Mouse (Mus musculus) neural tube, embryonic 12.5 days (tissue): ENCODE results near the gene Nphs2. TPM values are rescaled to one million over a fixed set of nuclear protein-coding genes. Genes with fewer than 3 reads are reported as not detected.
A peak's percentile ranks its signal among the peaks of the same experiment; 100 is the strongest.

ENCODE experiments used
- ATAC-seq: fragments of 200-750 bp; cut with Nextera tagmentation; 2 replicates; pipeline ENCODE4 v1.8.0; 2017; ENCODE audit warnings: low read depth, mild to moderate bottlenecking, moderate TSS enrichment, moderate library complexity; ENCODE audit not compliant: low FRiP score
- H3K27ac ChIP-seq: fragments of 300-500 bp; sonication (generic); 2 replicates; pipeline ENCODE4 v1.5.1; 2016
- H3K27me3 ChIP-seq: fragments of 300-500 bp; sonication (generic); replicated peaks from 2 replicates; pipeline ENCODE4 v1.6.1; 2016; ENCODE audit warnings: mild to moderate bottlenecking
- H3K36me3 ChIP-seq: fragments of 300-500 bp; sonication (generic); 2 replicates; pipeline ENCODE4 v1.6.1; 2016; ENCODE audit warnings: mild to moderate bottlenecking
- H3K4me1 ChIP-seq: fragments of 300-500 bp; sonication (generic); 2 replicates; pipeline ENCODE4 v1.6.1; 2016
- H3K4me2 ChIP-seq: fragments of 300-500 bp; sonication (generic); replicated peaks from 2 replicates; pipeline ENCODE4 v1.6.1; 2016; ENCODE audit warnings: mild to moderate bottlenecking
- H3K4me3 ChIP-seq: fragments of 300-500 bp; sonication (generic); 2 replicates; pipeline ENCODE4 v1.5.1; 2016
- H3K9ac ChIP-seq: fragments of 300-500 bp; sonication (generic); 2 replicates; pipeline ENCODE4 v1.6.1; 2016; ENCODE audit warnings: mild to moderate bottlenecking
- H3K9me3 ChIP-seq: fragments of 300-500 bp; sonication (generic); 2 replicates; pipeline ENCODE4 v1.6.1; 2016; ENCODE audit warnings: mild to moderate bottlenecking
- WGBS: fragments of 180-500 bp; shearing (Covaris S2); methylation state at CpG from one replicate; pipeline ENCODE4 v1.1.7; 2016; 5-methylcytosine and 5-hydroxymethylcytosine counted together
- polyA plus RNA-seq: library from polyadenylated mRNA; unstranded; fragments of >200 nt; fragmentation: Nextera tagmentation; extraction: Ambion mirVana; gene quantifications from 2 replicates; pipeline ENCODE4 v1.2.1, GENCODE M21; 2016

Gene Nphs2
- polyA plus RNA-seq, 1 experiment from 2014 or later, result not detected

- no peaks in the 10 kb centered on the region for H3K4me1 ChIP-seq
- no peaks in the 10 kb centered on the region for H3K9me3 ChIP-seq
- 96% methylated on average over 6 of the region's 6 CpGs for WGBS
- no peak for ATAC-seq
- H3K4me3 ChIP-seq, result no peak overlapping the region
- no peak overlapping the region for H3K9ac ChIP-seq
- no peak overlapping the region for H3K4me2 ChIP-seq
- H3K27me3 ChIP-seq, result no peaks in the 10 kb centered on the region
- H3K36me3 ChIP-seq, result no peaks in the 10 kb centered on the region
- no peak overlapping the region for H3K27ac ChIP-seq
Observed at GRCm38 (mm10) chr1:156290016-156290415, 20.5 kb upstream of the Nphs2 start.

GRCm38 (mm10) chr1:156302911-156303749 is 7.4 kb upstream of the Nphs2 start, which contains the start of gene Tdrd5:
Gene Tdrd5, minus strand, starts transcription at chr1:156303664.
- Histone ChIP-seq H3K9me3 (no peaks in the 10 kb centered on the region), H3K27me3 (peaks cover 49% of the 10 kb centered on the region), H3K4me1 (peaks cover 6% of the 10 kb centered on the region; the same call in 1 of the 2 replicates), H3K4me2 (peak within 1 kb of the TSS; percentile 99), H3K27ac (no peak within 1 kb of the TSS), H3K9ac (peak within 1 kb of the TSS; percentile 50), H3K36me3 (no peaks in the 10 kb centered on the region), H3K4me3 (peak within 1 kb of the TSS; percentile 66)
- 1% methylated on average over 85 of the region's 85 CpGs for whole genome bisulfite sequencing
- peak; percentile 84 for ATAC-seq

GRCm38 (mm10) chr1:156308595-156308994 is 1.9 kb upstream of the Nphs2 start:
- Histone ChIP-seq H3K4me3 (no peak overlapping the region), H3K9me3 (no peaks in the 10 kb centered on the region), H3K27ac (no peak overlapping the region), H3K27me3 (peaks cover 50% of the 10 kb centered on the region), H3K9ac (no peak overlapping the region), H3K36me3 (no peaks in the 10 kb centered on the region), H3K4me2 (no peak overlapping the region), H3K4me1 (peaks cover 4% of the 10 kb centered on the region)
- 86% methylated on average over 1 of the region's 1 CpGs for WGBS
- no peak for ATAC-seq

GRCm38 (mm10) chr1:156323126-156323525 is 12.6 kb downstream of the Nphs2 start:
- Histone ChIP-seq H3K27ac (no peak overlapping the region), H3K4me3 (no peak overlapping the region), H3K36me3 (no peaks in the 10 kb centered on the region), H3K9ac (no peak overlapping the region), H3K4me2 (no peak overlapping the region), H3K4me1 (no peaks in the 10 kb centered on the region), H3K27me3 (no peaks in the 10 kb centered on the region), H3K9me3 (no peaks in the 10 kb centered on the region)
- ATAC-seq, result no peak
- 89% methylated on average over 9 of the region's 9 CpGs for WGBS

- Histone ChIP-seq H3K36me3 (no peaks in the 10 kb centered on the region), H3K27ac (no peak overlapping the region), H3K4me2 (no peak overlapping the region), H3K9ac (no peak overlapping the region), H3K9me3 (no peaks in the 10 kb centered on the region), H3K4me1 (no peaks in the 10 kb centered on the region), H3K4me3 (no peak overlapping the region), H3K27me3 (no peaks in the 10 kb centered on the region)
- no peak for ATAC-seq
- 78% methylated on average over 4 of the region's 4 CpGs for WGBS
Observed at GRCm38 (mm10) chr1:156340847-156341246, 30.3 kb downstream of the Nphs2 start.

- Histone ChIP-seq H3K4me2 (no peak overlapping the region), H3K9me3 (no peaks in the 10 kb centered on the region), H3K9ac (no peak overlapping the region), H3K4me1 (no peaks in the 10 kb centered on the region), H3K27ac (no peak overlapping the region), H3K4me3 (no peak overlapping the region), H3K27me3 (no peaks in the 10 kb centered on the region), H3K36me3 (no peaks in the 10 kb centered on the region)
- no peak for ATAC-seq
- 75% methylated on average over 4 of the region's 4 CpGs for WGBS
Observed at GRCm38 (mm10) chr1:156344433-156344832, 33.9 kb downstream of the Nphs2 start.

GRCm38 (mm10) chr1:156345633-156346032 is 35.1 kb downstream of the Nphs2 start:
- Histone ChIP-seq H3K27ac (no peak overlapping the region), H3K4me2 (no peak overlapping the region), H3K4me1 (no peaks in the 10 kb centered on the region), H3K9me3 (no peaks in the 10 kb centered on the region), H3K36me3 (no peaks in the 10 kb centered on the region), H3K27me3 (no peaks in the 10 kb centered on the region), H3K4me3 (no peak overlapping the region), H3K9ac (no peak overlapping the region)
- no peak for ATAC-seq
- WGBS, result 89% methylated on average over 4 of the region's 4 CpGs

- Histone ChIP-seq H3K27ac (no peak overlapping the region), H3K4me1 (no peaks in the 10 kb centered on the region), H3K4me3 (no peak overlapping the region), H3K9ac (no peak overlapping the region), H3K27me3 (no peaks in the 10 kb centered on the region), H3K4me2 (no peak overlapping the region), H3K36me3 (no peaks in the 10 kb centered on the region), H3K9me3 (no peaks in the 10 kb centered on the region)
- 92% methylated on average over 4 of the region's 4 CpGs for WGBS
- ATAC-seq, result no peak
Observed at GRCm38 (mm10) chr1:156349031-156349430, 38.5 kb downstream of the Nphs2 start.

- Histone ChIP-seq H3K4me3 (no peak overlapping the region), H3K4me2 (no peak overlapping the region), H3K27ac (no peak overlapping the region), H3K9ac (no peak overlapping the region), H3K27me3 (no peaks in the 10 kb centered on the region), H3K4me1 (no peaks in the 10 kb centered on the region), H3K9me3 (no peaks in the 10 kb centered on the region), H3K36me3 (no peaks in the 10 kb centered on the region)
- 87% methylated on average over 4 of the region's 4 CpGs for WGBS
- ATAC-seq, result no peak
Observed at GRCm38 (mm10) chr1:156350441-156350840, 39.9 kb downstream of the Nphs2 start.

GRCm38 (mm10) chr1:156352466-156352865 is 41.9 kb downstream of the Nphs2 start:
- H3K4me2 ChIP-seq, result no peak overlapping the region
- WGBS, result 90% methylated on average over 2 of the region's 2 CpGs
- no peak overlapping the region for H3K4me3 ChIP-seq
- H3K27ac ChIP-seq, result no peak overlapping the region
- H3K27me3 ChIP-seq, result no peaks in the 10 kb centered on the region
- no peaks in the 10 kb centered on the region for H3K4me1 ChIP-seq
- H3K36me3 ChIP-seq, result no peaks in the 10 kb centered on the region
- H3K9ac ChIP-seq, result no peak overlapping the region
- no peaks in the 10 kb centered on the region for H3K9me3 ChIP-seq
- ATAC-seq, result no peak

- Histone ChIP-seq H3K4me1 (no peaks in the 10 kb centered on the region), H3K27ac (no peak within 1 kb of the TSS), H3K9ac (no peak within 1 kb of the TSS), H3K36me3 (no peaks in the 10 kb centered on the region), H3K4me3 (no peak within 1 kb of the TSS), H3K9me3 (no peaks in the 10 kb centered on the region), H3K4me2 (no peak within 1 kb of the TSS), H3K27me3 (no peaks in the 10 kb centered on the region)
- no peak for ATAC-seq
- WGBS, result 88% methylated on average over 8 of the region's 8 CpGs
Observed at GRCm38 (mm10) chr1:156365740-156366139, 55.2 kb downstream of the Nphs2 start, which contains the start of gene Gm2000. Gene Gm2000, plus strand, starts transcription at chr1:156366040.
